Mouse (Mus musculus) testis, adult 2 months (tissue): Measurements from ENCODE around the gene Znhit3.

Experiments used
- CTCF ChIP-seq: fragments of 200-500 bp; IDR thresholded peaks from 2 replicates; pipeline ENCODE4 v1.5.1; 2012; ENCODE audit warnings: low read depth, mild to moderate bottlenecking, inconsistent platforms, low read length, moderate library complexity; ENCODE audit not compliant: control insufficient read depth, insufficient read depth, insufficient replicate concordance
- POLR2A ChIP-seq: fragments of 200-500 bp; IDR thresholded peaks from 2 replicates; pipeline ENCODE4 v1.6.1; 2012; ENCODE audit warnings: low read depth, mild to moderate bottlenecking, inconsistent platforms, low read length, moderate library complexity; ENCODE audit not compliant: control insufficient read depth

DNA sequence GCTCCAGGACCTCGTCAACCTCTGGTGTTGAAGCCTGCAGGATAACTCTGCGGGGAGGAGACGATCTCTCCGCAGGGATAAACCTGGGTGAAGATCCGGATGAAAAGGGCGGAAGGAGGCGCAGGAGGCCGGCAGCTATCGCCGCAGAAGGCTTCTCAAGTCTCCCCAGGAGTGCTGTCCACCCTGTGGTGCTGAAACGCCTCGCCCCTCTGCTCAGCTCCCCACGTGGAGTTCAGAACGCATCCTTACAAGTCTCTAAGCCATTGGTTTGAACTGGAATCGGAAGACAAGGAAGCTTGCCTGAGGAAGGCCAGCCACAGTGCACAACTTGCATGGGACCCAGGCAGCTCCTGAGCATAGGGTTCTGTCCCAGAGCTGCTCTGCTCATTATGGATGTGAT is 27.8 kb upstream of the Znhit3 start:
- TF ChIP-seq CTCF (no peak), POLR2A (no peak)
